Mouse (Mus musculus) frontal cortex, postnatal 10 days (tissue): ENCODE measurements around the gene Supt20.
A peak's percentile ranks its signal among the peaks of the same experiment; 100 is the strongest.
"Not testable (repeated sequence)": the region's sequence is repeated elsewhere in the genome, so short reads cannot be mapped to it uniquely, and the experiment has no call there.

Experiments
- DNase-seq, 2 experiments: peaks; one replicate each; pipeline ENCODE4 v3.0.0; 2022; ENCODE audit warnings: low spot score in 2 of 2, mixed read lengths in 1 of 2

Supt20 gene

GRCm38 (mm10) chr3:54756058-54756457 is 63.5 kb downstream of the Supt20 start:
- peak in 1 of 2 experiments; percentile 32 for DNase-seq

DNA sequence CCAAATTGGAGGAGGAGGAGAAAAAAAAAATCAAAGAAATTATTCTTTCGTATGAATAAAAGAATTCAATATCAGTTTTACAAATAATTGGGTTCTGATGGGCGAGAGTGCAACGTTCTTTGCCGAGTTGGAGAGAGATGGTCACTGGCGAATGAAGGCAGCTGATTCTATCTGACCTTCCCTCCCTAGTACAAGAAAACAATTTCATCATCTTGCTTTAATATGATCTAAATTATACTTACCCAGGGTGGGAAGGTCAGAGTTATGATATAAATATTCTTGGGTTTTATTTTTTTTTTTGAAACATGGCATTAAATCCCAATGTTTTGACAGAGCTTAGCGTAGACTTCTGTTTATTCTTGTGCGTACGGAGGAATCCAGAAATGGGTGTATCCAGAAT is 64.8 kb downstream of the Supt20 start:
- DNase-seq, result no peak

- DNase-seq, result no peak
Observed at GRCm38 (mm10) chr3:54759211-54759610, 66.6 kb downstream of the Supt20 start.

DNA sequence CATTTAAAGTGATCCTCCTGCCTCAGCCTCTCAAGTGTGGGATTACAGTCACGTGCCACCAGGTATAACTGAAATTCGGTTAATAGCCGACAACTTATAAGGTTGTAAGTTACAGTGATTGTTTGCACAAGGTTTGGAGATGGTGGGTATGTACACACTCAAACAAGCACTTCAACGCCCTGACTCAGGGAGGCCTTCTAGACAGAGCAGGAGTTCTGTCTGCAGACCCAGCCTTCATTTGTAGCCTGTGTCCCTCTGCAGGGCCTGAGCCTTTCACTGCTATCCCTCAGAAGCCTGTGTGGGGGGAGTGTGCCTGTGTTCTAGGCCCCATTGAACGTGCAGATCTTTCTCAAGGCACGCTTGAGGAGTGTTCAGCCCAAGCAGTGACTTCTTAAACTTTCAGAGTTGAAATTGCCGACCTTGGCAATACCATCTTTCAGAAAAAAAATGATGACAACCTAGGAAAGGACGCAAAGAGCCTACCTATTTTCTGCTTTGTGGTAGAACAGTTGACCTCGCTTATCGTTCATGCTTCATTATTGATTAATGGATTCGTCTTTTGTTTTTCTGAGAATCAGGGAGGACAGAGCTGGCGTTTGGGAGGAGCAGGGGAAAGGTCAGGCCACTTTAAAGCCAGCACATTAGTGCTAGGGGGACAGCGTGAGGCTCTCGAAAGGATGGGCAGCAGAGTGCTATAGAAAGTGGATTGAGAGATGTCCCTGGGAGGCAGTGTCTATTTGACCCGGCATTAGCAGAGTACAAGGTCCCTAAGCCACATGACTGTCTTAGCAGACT is 67.9 kb downstream of the Supt20 start:
- no peak for DNase-seq

GRCm38 (mm10) chr3:54761258-54761657 is 68.7 kb downstream of the Supt20 start:
- DNase-seq, result no peak

GRCm38 (mm10) chr3:54764418-54764817 is 71.8 kb downstream of the Supt20 start:
- DNase-seq, result peak; percentile 18 to 26

GRCm38 (mm10) chr3:54765521-54765920 is 72.9 kb downstream of the Supt20 start:
- DNase-seq, result not testable (repeated sequence)

DNA sequence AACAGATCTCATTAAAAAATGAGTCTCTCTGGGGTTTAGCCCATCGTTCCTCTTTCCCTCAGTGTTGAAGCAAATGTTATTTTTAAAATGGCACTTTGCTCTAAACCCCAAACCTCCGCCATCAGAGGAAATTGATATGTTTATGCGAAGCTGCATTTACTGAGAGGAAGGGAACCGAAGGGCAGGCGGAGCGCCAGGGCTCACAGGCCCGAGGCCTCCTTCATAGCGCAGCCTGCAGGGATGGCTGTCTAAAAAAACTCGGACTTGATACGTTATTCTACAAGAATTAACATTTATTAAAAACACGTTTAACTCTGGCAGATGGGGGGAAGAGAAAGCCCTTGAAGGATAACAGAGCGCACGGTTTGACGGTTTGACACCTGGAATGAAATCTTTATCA is 73.4 kb downstream of the Supt20 start:
- no peak for DNase-seq

GRCm38 (mm10) chr3:54766811-54767210 is 74.2 kb downstream of the Supt20 start:
- no peak for DNase-seq

DNA sequence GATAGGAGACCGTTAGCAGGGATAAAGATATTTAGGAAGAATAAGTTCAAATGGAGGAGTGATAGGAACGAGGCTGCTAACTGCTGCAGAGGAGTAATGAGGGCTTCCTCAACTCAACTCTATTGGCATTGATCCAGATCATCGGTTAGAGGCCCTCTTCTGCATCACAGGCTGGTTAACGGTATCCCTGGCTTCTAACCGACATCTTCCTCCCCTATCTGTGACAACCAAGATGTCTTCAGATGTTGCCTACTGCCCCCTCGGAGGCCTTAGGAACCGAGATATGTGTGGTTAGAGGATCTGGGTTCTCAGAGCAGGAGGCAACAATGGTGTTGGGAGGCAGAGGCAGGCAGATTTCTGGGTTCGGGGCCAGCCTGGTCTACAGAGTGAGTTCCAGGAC is 76.0 kb downstream of the Supt20 start:
- DNase-seq, result no peak

GRCm38 (mm10) chr3:54769349-54770275 is 77.0 kb downstream of the Supt20 start:
- no peak for DNase-seq

DNA sequence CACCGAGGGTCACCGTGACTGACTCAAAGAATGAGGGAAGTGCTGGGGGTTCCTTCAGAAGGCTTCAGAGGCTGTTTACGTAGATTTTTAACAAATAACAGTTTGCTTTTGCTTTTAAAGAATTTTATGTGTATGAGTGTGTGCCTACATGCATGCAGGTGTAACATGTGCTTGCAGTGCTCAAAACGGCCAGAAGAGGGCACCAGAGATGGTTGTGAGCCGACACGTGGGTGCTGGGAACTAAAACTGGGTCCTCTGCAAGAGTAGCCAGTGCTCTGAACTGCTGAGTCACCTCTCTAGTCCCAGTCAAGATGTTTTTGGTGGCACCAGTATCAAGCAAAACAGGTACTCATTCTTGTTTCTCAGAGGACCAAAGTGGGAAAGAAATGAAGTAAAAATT is 81.0 kb downstream of the Supt20 start:
- DNase-seq, result no peak

- DNase-seq, result no peak
Observed at GRCm38 (mm10) chr3:54775989-54776631, 83.5 kb downstream of the Supt20 start.
